Mouse (Mus musculus): ENCODE data around the gene Rnf157. TPM values are rescaled to one million over a fixed set of nuclear protein-coding genes. Genes with fewer than 3 reads are reported as not detected.

Gene Rnf157
- polyA plus RNA-seq, 1 experiment from 2014 or later: 31.3 TPM

- no peaks in the 10 kb centered on the region for H3K9me3 ChIP-seq
- H3K36me3 ChIP-seq: no peaks in the 10 kb centered on the region
- ATAC-seq: no peak
- no peak overlapping the region for H3K4me2 ChIP-seq (replicated peaks)
- no peak overlapping the region for H3K4me3 ChIP-seq (replicated peaks)
- H3K4me1 ChIP-seq (replicated peaks): no peaks in the 10 kb centered on the region
- no peak overlapping the region for H3K27ac ChIP-seq
- H3K27me3 ChIP-seq: no peaks in the 10 kb centered on the region
- H3K9ac ChIP-seq (replicated peaks): no peak overlapping the region
- WGBS: 82% methylated on average over 10 of the region's 10 CpGs
Measured at GRCm38 (mm10) chr11:116423782-116424620, 11.2 kb upstream of the Rnf157 start.

- Histone ChIP-seq H3K27ac (no peak overlapping the region), H3K4me1 (replicated peaks) (0 out of 2 replicates have a peak, but pooled peaks cover under 1% of the 10 kb centered on the region), H3K4me2 (replicated peaks) (no peak overlapping the region), H3K27me3 (no peaks in the 10 kb centered on the region), H3K4me3 (replicated peaks) (no peak overlapping the region), H3K9ac (replicated peaks) (no peak overlapping the region), H3K36me3 (no peaks in the 10 kb centered on the region), H3K9me3 (no peaks in the 10 kb centered on the region)
- no peak for ATAC-seq
- WGBS: 85% methylated on average over 6 of the region's 6 CpGs
Measured at GRCm38 (mm10) chr11:116423214-116423613, 10.4 kb upstream of the Rnf157 start.

GRCm38 (mm10) chr11:116422562-116422961, 9.7 kb upstream of the Rnf157 start:
- H3K36me3 ChIP-seq: no peaks in the 10 kb centered on the region
- no peak overlapping the region for H3K9ac ChIP-seq (replicated peaks)
- ATAC-seq: no peak
- H3K27ac ChIP-seq: no peak overlapping the region
- H3K9me3 ChIP-seq: no peaks in the 10 kb centered on the region
- 81% methylated on average over 2 of the region's 2 CpGs for WGBS
- H3K27me3 ChIP-seq: no peaks in the 10 kb centered on the region
- H3K4me1 ChIP-seq (replicated peaks): 0 out of 2 replicates have a peak, but pooled peaks cover 2% of the 10 kb centered on the region
- no peak overlapping the region for H3K4me2 ChIP-seq (replicated peaks)
- no peak overlapping the region for H3K4me3 ChIP-seq (replicated peaks)

GRCm38 (mm10) chr11:116421102-116421501, 8.3 kb upstream of the Rnf157 start:
- H3K4me1 ChIP-seq (replicated peaks): 0 out of 2 replicates have a peak, but pooled peaks cover 2% of the 10 kb centered on the region
- H3K4me3 ChIP-seq (replicated peaks): no peak overlapping the region
- WGBS: 80% methylated on average over 6 of the region's 6 CpGs
- H3K9me3 ChIP-seq: no peaks in the 10 kb centered on the region
- H3K4me2 ChIP-seq (replicated peaks): no peak overlapping the region
- no peaks in the 10 kb centered on the region for H3K27me3 ChIP-seq
- H3K36me3 ChIP-seq: no peaks in the 10 kb centered on the region
- ATAC-seq: no peak
- no peak overlapping the region for H3K9ac ChIP-seq (replicated peaks)
- no peak overlapping the region for H3K27ac ChIP-seq

- no peak overlapping the region for H3K4me3 ChIP-seq (replicated peaks)
- no peak overlapping the region for H3K9ac ChIP-seq (replicated peaks)
- H3K4me2 ChIP-seq (replicated peaks): no peak overlapping the region
- H3K9me3 ChIP-seq: no peaks in the 10 kb centered on the region
- H3K36me3 ChIP-seq: no peaks in the 10 kb centered on the region
- H3K27ac ChIP-seq: no peak overlapping the region
- 82% methylated on average over 6 of the region's 6 CpGs for WGBS
- H3K27me3 ChIP-seq: no peaks in the 10 kb centered on the region
- H3K4me1 ChIP-seq (replicated peaks): 0 out of 2 replicates have a peak, but pooled peaks cover 2% of the 10 kb centered on the region
- ATAC-seq: no peak
Measured at GRCm38 (mm10) chr11:116418841-116419462, 6.1 kb upstream of the Rnf157 start.

GRCm38 (mm10) chr11:116418194-116418840, 5.5 kb upstream of the Rnf157 start:
- Histone ChIP-seq H3K4me3 (replicated peaks) (no peak overlapping the region), H3K4me2 (replicated peaks) (no peak overlapping the region), H3K27ac (no peak overlapping the region), H3K27me3 (no peaks in the 10 kb centered on the region), H3K9ac (replicated peaks) (no peak overlapping the region), H3K9me3 (no peaks in the 10 kb centered on the region), H3K36me3 (no peaks in the 10 kb centered on the region), H3K4me1 (replicated peaks) (peaks cover 5% of the 10 kb centered on the region)
- ATAC-seq: no peak
- WGBS: 28% methylated on average over 2 of the region's 2 CpGs

GRCm38 (mm10) chr11:116417054-116417453, 4.2 kb upstream of the Rnf157 start:
- no peak overlapping the region for H3K27ac ChIP-seq
- H3K9ac ChIP-seq (replicated peaks): no peak overlapping the region
- H3K4me3 ChIP-seq (replicated peaks): no peak overlapping the region
- ATAC-seq: no peak
- 91% methylated on average over 5 of the region's 5 CpGs for WGBS
- no peaks in the 10 kb centered on the region for H3K9me3 ChIP-seq
- no peak overlapping the region for H3K4me2 ChIP-seq (replicated peaks)
- H3K36me3 ChIP-seq: no peaks in the 10 kb centered on the region
- H3K27me3 ChIP-seq: no peaks in the 10 kb centered on the region
- peaks cover 8% of the 10 kb centered on the region for H3K4me1 ChIP-seq (replicated peaks)

- Histone ChIP-seq H3K9ac (replicated peaks) (no peak overlapping the region), H3K4me1 (replicated peaks) (peaks cover 15% of the 10 kb centered on the region), H3K4me2 (replicated peaks) (no peak overlapping the region), H3K36me3 (no peaks in the 10 kb centered on the region), H3K27me3 (no peaks in the 10 kb centered on the region), H3K4me3 (replicated peaks) (no peak overlapping the region), H3K27ac (no peak overlapping the region), H3K9me3 (no peaks in the 10 kb centered on the region)
- ATAC-seq: no peak
- 76% methylated on average over 6 of the region's 6 CpGs for WGBS
Measured at GRCm38 (mm10) chr11:116416196-116416943, 3.5 kb upstream of the Rnf157 start.

GRCm38 (mm10) chr11:116413631-116414022, 795 bp upstream of the Rnf157 start:
- ATAC-seq: no peak; the same call in 1 of the 2 replicates
- no peaks in the 10 kb centered on the region for H3K27me3 ChIP-seq
- peak overlapping the region; percentile 97; the same call in 1 of the 2 replicates for H3K9ac ChIP-seq (replicated peaks)

GRCm38 (mm10) chr11:116412028-116412827, 604 bp downstream of the Rnf157 start:
- Histone ChIP-seq H3K4me2 (replicated peaks) (peak overlapping the region; percentile 95), H3K9ac (replicated peaks) (peak overlapping the region; percentile 97), H3K4me1 (replicated peaks) (peaks cover 23% of the 10 kb centered on the region), H3K36me3 (no peaks in the 10 kb centered on the region), H3K9me3 (no peaks in the 10 kb centered on the region), H3K27ac (peak overlapping the region; percentile 94), H3K27me3 (no peaks in the 10 kb centered on the region), H3K4me3 (replicated peaks) (peak overlapping the region; percentile 69)
- ATAC-seq: peak; percentile 58
- WGBS: under 1% methylated on average over 60 of the region's 76 CpGs

More at GRCm38 (mm10) chr11:116413631-116414022, 795 bp upstream of the Rnf157 start:
- 87% methylated on average over 4 of the region's 4 CpGs for WGBS
- peak overlapping the region; percentile 94 for H3K27ac ChIP-seq
- H3K36me3 ChIP-seq: no peaks in the 10 kb centered on the region
- H3K9me3 ChIP-seq: no peaks in the 10 kb centered on the region
- H3K4me1 ChIP-seq (replicated peaks): peaks cover 25% of the 10 kb centered on the region
- H3K4me2 ChIP-seq (replicated peaks): peak overlapping the region; percentile 95
- peak overlapping the region; percentile 69 for H3K4me3 ChIP-seq (replicated peaks)

- H3K9me3 ChIP-seq: no peaks in the 10 kb centered on the region
- no peak for ATAC-seq
- no peaks in the 10 kb centered on the region; the same call in 1 of the 2 replicates for H3K36me3 ChIP-seq
- peaks cover 23% of the 10 kb centered on the region for H3K4me1 ChIP-seq (replicated peaks)
- peak overlapping the region; percentile 95 for H3K4me2 ChIP-seq (replicated peaks)
- H3K4me3 ChIP-seq (replicated peaks): peak overlapping the region; percentile 69
- peak overlapping the region; percentile 97 for H3K9ac ChIP-seq (replicated peaks)
- H3K27ac ChIP-seq: peak overlapping the region; percentile 94
- H3K27me3 ChIP-seq: no peaks in the 10 kb centered on the region
- WGBS: 9% methylated on average over 6 of the region's 6 CpGs
Measured at GRCm38 (mm10) chr11:116411582-116411981, 1.2 kb downstream of the Rnf157 start.
